Mouse (Mus musculus): ENCODE results near the gene Mymk. TPM values are rescaled to one million over a fixed set of nuclear protein-coding genes. Genes with fewer than 3 reads are reported as not detected.
A peak's percentile ranks its signal among the peaks of the same experiment; 100 is the strongest.

Mymk gene
- polyA plus RNA-seq, 1 experiment = 0.19 TPM

DNA sequence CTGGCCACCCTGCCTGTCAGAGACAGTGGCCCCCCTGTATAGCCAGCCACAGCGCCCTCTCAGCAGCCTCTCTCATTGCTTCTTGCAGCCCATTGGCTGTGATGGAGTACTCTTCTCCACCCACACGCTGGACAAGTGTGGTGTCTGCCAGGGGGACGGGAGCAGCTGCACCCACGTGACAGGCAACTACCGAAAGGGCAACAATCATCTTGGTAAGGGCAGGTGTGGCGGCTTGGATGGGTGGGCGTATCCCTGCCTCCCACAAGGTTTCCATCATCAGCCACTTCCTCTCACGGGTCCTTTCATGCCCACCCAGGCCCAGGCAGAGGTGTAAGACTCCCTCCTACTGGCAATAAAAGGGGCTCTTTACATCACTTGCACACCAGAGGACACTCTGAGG lies 13.0 kb upstream of the Mymk start:
- Histone ChIP-seq H3K4me3 (replicated peaks; ENCODE audit: extremely low read depth, low read depth, low read length) (no peak overlapping the region), H3K4me1 (ENCODE audit: control insufficient read depth, insufficient read depth, low read length) (peaks cover 26% of the 10 kb centered on the region)
- no peak for TF ChIP-seq POLR2A (IDR thresholded peaks at IDR 0.05; ENCODE audit: borderline replicate concordance, extremely low read depth, low read depth, low read length)
- no peak for TF ChIP-seq CTCF (IDR thresholded peaks at IDR 0.05; ENCODE audit: insufficient read depth, low read length)
- WGBS = 46% methylated on average over 8 of the region's 8 CpGs
- no peak for DNase-seq

DNA sequence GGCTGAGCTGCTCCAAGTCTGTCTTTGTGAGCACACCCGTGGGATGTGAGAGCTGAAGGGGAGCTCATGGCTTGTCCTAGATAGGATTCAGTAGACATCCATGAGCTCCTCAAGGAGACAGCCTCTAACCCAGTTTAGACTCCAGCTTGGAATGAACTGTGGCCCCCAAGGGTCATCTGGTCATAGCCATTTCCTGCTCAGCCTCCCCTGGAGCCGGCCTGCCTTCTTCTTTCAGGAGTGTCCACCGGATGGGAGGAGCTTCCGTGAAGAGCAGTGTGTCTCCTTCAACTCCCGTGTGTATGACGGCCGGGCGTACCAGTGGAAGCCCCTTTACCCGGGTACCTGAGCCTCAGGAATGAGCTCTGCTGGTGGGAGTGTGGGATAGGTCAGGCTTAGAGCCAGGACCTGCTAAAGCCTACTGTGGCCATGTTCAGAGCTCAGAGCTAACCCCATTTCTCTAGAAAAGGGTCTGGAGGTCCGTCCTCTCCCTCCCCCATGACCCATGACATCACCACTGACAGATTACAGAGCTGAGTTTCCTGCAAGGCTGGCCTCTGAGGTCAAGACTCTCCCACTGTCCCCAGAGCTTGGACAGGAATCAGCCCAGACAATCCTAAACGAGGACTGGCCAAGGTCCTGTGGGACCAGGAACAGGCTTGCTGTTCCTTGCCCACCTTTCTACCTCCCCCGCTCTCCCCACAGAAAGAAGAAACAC lies 11.9 kb upstream of the Mymk start:
- Histone ChIP-seq H3K4me3 (replicated peaks; ENCODE audit: extremely low read depth, low read depth, low read length) (no peak overlapping the region), H3K4me1 (ENCODE audit: control insufficient read depth, insufficient read depth, low read length) (peaks cover 30% of the 10 kb centered on the region)
- TF ChIP-seq CTCF (IDR thresholded peaks at IDR 0.05; ENCODE audit: insufficient read depth, low read length) = no peak
- 50% methylated on average over 12 of the region's 12 CpGs for WGBS
- DNase-seq = no peak

DNA sequence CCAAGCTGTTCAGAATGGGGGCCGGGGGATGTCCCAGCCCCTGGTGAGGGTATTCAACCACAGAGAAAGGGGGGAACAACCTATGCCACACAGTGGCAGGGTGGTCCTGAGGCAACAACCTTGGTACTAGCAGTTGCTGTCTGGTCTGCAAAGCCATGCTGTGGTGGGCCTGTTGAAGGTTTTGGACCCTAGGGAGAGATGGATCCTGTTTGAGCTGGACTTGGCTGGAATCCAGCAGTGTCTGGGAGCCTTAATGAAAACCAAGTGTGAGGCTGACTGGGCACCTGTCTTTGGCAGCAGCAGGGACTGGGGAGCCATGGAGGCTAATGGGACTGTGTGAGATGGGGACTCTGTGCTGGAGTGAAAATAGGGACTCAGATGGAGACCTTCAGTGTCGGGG lies 7.7 kb upstream of the Mymk start:
- 0 out of 2 replicates have a peak, but pooled peaks have one; percentile 26 for TF ChIP-seq POLR2A (IDR thresholded peaks at IDR 0.05; ENCODE audit: borderline replicate concordance, extremely low read depth, low read depth, low read length)
- no peak for TF ChIP-seq CTCF (IDR thresholded peaks at IDR 0.05; ENCODE audit: insufficient read depth, low read length)
- 56% methylated on average over 2 of the region's 2 CpGs for WGBS
- H3K4me3 ChIP-seq (replicated peaks; ENCODE audit: extremely low read depth, low read depth, low read length) = peak overlapping the region; percentile 66
- peaks cover 22% of the 10 kb centered on the region for H3K4me1 ChIP-seq (ENCODE audit: control insufficient read depth, insufficient read depth, low read length)
- no peak for DNase-seq

DNA sequence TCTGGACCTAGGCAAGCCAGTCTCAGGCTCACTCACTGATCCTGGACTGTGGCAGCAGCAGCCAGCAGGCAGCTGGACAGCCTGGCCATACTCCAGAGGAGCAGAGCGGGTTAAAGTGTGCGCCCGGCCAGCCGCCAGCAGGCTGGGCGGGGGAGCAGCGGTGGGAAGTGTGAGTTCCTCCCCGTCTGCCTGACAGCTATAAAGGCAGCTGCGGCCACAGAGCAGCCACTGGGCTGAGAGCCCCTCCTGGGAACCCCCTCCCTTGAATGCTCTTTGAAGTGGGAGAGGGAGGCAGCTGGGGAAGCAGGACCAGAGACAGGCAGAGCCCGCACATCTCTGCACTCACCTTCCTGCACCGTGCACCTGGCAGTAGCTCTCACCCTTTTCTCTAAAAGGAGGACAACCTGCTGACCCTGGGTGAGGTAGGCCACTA lies 7.2 kb upstream of the Mymk start, which contains the start of gene Adamtsl2:
Gene Adamtsl2 (plus strand): TSS at position 228 of the 433 bp plus-strand sequence.
- H3K4me3 ChIP-seq (replicated peaks; ENCODE audit: extremely low read depth, low read depth, low read length) = peak within 1 kb of the TSS; percentile 66
- DNase-seq = peak; percentile 63
- WGBS = 1% methylated on average over 10 of the region's 10 CpGs
- H3K4me1 ChIP-seq (ENCODE audit: control insufficient read depth, insufficient read depth, low read length) = peaks cover 20% of the 10 kb centered on the region
- no peak for TF ChIP-seq CTCF (IDR thresholded peaks at IDR 0.05; ENCODE audit: insufficient read depth, low read length)
- TF ChIP-seq POLR2A (IDR thresholded peaks at IDR 0.05; ENCODE audit: borderline replicate concordance, extremely low read depth, low read depth, low read length) = peak; percentile 74; the same call in 1 of the 2 replicates

DNA sequence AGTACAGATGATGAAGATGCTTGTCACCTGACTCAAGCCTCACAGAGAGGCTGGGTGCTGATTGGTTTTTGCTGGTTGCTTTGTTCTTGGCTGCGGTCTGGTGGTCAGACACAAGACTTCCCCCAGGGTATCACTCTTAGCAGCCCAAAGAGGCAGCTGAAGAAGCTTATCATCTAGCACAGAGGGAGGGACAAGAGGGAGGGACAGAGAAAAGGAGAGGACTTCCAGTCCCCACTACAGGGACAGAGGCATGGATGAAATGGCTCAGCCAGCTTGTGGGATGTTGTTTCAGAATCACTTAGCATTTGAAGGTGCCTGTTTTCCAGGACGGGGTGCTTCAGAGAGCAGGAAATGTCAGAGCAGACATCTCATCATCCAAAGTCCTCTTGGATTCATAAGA lies 6.3 kb upstream of the Mymk start:
- Histone ChIP-seq H3K4me3 (replicated peaks; ENCODE audit: extremely low read depth, low read depth, low read length) (no peak overlapping the region), H3K4me1 (ENCODE audit: control insufficient read depth, insufficient read depth, low read length) (peaks cover 15% of the 10 kb centered on the region)
- WGBS = 33% methylated on average over 2 of the region's 2 CpGs
- DNase-seq = no peak
- TF ChIP-seq POLR2A (IDR thresholded peaks at IDR 0.05; ENCODE audit: borderline replicate concordance, extremely low read depth, low read depth, low read length) = no peak
- no peak for TF ChIP-seq CTCF (IDR thresholded peaks at IDR 0.05; ENCODE audit: insufficient read depth, low read length)

DNA sequence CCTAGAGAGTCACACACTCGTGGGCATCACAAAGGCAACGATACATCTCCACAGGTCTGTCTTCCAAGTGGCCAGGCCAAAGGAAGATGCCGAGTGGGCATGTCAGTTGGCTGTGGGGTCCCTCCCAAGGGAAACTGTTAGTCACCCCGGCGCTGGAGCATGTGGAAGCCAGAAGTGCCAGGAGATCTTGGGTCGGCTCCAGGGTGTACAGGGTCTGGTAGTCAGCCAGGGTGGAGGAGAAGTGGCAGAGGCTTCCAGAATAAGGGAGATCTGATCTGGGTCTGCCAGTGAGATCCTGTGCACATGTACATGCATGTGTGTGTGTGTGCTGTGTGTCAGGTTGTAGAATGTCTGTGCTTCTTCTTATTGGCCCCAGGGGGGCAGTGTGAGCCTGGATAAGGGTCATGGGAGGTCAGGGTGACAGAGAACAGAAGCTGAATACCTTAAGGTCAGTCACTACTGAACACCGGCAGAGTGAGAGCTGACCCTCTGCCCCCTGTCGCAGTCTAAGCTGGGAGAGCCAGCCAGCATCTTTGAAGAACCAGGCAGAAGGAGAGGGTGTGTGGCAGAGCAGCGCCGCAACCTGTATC lies 5.8 kb upstream of the Mymk start:
- Histone ChIP-seq H3K4me1 (ENCODE audit: control insufficient read depth, insufficient read depth, low read length) (peaks cover 15% of the 10 kb centered on the region), H3K4me3 (replicated peaks; ENCODE audit: extremely low read depth, low read depth, low read length) (no peak overlapping the region)
- 43% methylated on average over 10 of the region's 10 CpGs for WGBS
- TF ChIP-seq POLR2A (IDR thresholded peaks at IDR 0.05; ENCODE audit: borderline replicate concordance, extremely low read depth, low read depth, low read length) = no peak
- TF ChIP-seq CTCF (IDR thresholded peaks at IDR 0.05; ENCODE audit: insufficient read depth, low read length) = peak; percentile 65
- DNase-seq = no peak

DNA sequence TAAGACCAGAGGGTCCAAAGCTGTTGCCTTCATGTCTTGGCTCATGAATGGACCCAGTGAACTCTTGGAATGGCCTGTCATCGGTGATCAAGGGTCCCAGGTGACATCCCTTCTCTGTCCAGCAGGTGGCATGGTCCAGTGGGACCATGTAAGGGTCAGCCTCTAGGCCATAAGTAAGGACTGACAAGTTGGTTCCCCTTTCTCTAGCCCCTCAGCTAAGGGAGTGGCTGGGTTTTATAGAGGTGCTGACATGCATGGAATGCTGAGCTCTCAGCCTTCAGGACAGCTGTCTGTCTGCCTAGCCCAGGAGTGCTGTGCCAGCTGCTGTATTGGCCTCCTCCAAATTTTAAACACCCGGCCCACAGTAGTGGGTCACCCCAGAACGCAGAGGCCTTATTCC lies 3.5 kb upstream of the Mymk start:
- WGBS = 71% methylated on average over 3 of the region's 3 CpGs
- H3K4me3 ChIP-seq (replicated peaks; ENCODE audit: extremely low read depth, low read depth, low read length) = no peak overlapping the region
- peaks cover 15% of the 10 kb centered on the region for H3K4me1 ChIP-seq (ENCODE audit: control insufficient read depth, insufficient read depth, low read length)
- TF ChIP-seq POLR2A (IDR thresholded peaks at IDR 0.05; ENCODE audit: borderline replicate concordance, extremely low read depth, low read depth, low read length) (no peak), CTCF (IDR thresholded peaks at IDR 0.05; ENCODE audit: insufficient read depth, low read length) (peak; percentile 92)
- DNase-seq = no peak

DNA sequence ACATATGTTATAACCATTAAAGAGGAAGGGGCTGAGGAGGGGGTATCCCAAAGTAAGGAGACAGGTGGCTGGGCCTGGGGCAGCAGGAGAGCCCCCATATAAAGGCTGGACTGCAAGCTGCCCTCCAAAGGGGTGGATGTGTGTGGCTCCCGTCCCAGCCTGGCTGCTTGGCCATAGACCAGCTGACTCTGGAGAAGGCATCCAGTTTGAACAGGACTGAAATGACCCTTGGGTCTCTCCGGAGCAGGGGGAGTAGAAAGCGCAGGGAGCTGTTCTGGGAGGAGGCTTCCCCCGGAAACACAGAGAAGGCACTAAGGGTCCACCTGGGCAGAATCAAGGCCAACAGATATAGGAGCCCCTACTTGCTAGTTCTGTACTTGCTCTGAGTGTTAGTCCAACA lies 2.8 kb upstream of the Mymk start:
- no peak for DNase-seq
- 58% methylated on average over 4 of the region's 4 CpGs for WGBS
- peaks cover 15% of the 10 kb centered on the region for H3K4me1 ChIP-seq (ENCODE audit: control insufficient read depth, insufficient read depth, low read length)
- H3K4me3 ChIP-seq (replicated peaks; ENCODE audit: extremely low read depth, low read depth, low read length) = no peak overlapping the region
- TF ChIP-seq CTCF (IDR thresholded peaks at IDR 0.05; ENCODE audit: insufficient read depth, low read length) (no peak), POLR2A (IDR thresholded peaks at IDR 0.05; ENCODE audit: borderline replicate concordance, extremely low read depth, low read depth, low read length) (no peak)

DNA sequence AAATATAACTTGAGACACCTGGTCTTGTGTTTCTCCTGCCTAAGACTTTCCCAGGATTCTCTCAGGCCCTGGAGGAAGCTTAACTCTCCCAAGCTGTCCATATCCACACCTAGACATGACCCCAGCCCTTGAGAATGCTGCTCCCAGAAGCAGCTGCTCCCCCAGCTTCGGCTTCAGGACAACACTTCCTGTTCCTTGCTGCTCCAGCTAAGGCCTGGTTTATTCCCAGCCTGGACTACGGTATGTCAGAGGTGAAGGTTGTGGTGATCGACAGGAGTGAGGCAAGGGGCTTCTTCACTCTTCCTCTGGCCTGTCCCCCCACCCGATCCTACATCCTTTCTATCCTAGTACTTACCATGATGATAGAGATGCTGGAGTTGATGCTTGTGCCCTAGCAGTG lies 1.4 kb upstream of the Mymk start:
- Histone ChIP-seq H3K4me3 (replicated peaks; ENCODE audit: extremely low read depth, low read depth, low read length) (no peak overlapping the region), H3K4me1 (ENCODE audit: control insufficient read depth, insufficient read depth, low read length) (peaks cover 4% of the 10 kb centered on the region; the same call in 1 of the 2 replicates)
- DNase-seq = no peak
- TF ChIP-seq CTCF (IDR thresholded peaks at IDR 0.05; ENCODE audit: insufficient read depth, low read length) (no peak), POLR2A (IDR thresholded peaks at IDR 0.05; ENCODE audit: borderline replicate concordance, extremely low read depth, low read depth, low read length) (no peak)
- WGBS = 69% methylated on average over 4 of the region's 4 CpGs

DNA sequence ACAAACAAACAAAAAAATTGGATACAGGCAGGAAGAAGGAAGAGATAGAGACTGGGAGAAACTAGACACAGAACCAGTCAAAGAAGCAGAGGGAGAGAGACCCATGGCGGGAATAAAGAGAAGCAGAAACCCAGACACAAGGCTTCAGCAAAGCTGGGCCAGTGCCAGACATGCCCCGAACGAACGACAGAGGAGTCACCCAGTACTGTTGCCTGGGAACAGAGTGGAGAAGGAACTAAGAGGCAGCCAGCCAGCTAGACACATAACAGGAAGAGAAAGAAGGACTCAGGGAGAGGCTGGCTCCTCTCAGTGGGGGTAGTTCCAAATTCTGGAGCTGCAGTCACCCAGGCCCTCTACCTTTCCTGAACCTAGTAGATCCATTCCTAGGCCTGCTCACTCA lies 842 bp downstream of the Mymk start:
- Histone ChIP-seq H3K4me3 (replicated peaks; ENCODE audit: extremely low read depth, low read depth, low read length) (no peak overlapping the region), H3K4me1 (ENCODE audit: control insufficient read depth, insufficient read depth, low read length) (no peaks in the 10 kb centered on the region)
- TF ChIP-seq POLR2A (IDR thresholded peaks at IDR 0.05; ENCODE audit: borderline replicate concordance, extremely low read depth, low read depth, low read length) (no peak), CTCF (IDR thresholded peaks at IDR 0.05; ENCODE audit: insufficient read depth, low read length) (no peak)
- DNase-seq = no peak
- WGBS = 7% methylated on average over 4 of the region's 4 CpGs

Measured in lung, adult 2 months (tissue).